Mouse (Mus musculus) heart, postnatal 0 days (tissue): ENCODE measurements at regions not wholly inside any gene's neighbourhood (a gene's known extent, or its start where the extent isn't known, plus 50 kb on each side); places are given as distances from the start of the nearest gene placed in this dataset. TPM values are rescaled to one million over a fixed set of nuclear protein-coding genes. Genes with fewer than 3 reads are reported as not detected.

Source experiments
- ATAC-seq: fragments of 200-750 bp; cut with Nextera tagmentation; 2 replicates; pipeline ENCODE4 v1.8.0; 2017; ENCODE audit warnings: low read depth, moderate number of reproducible peaks, moderate library complexity; ENCODE audit not compliant: insufficient read depth
- DNase-seq: peaks from one replicate; pipeline ENCODE4 v3.0.0-alpha.2; 2016; ENCODE audit warnings: low spot score
- H3K27ac ChIP-seq: fragments of 300-500 bp; sonication (generic); 2 replicates; pipeline ENCODE4 v1.5.1; 2014; ENCODE audit warnings: low read depth, mild to moderate bottlenecking
- H3K27me3 ChIP-seq: fragments of 300-500 bp; sonication (generic); 2 replicates; pipeline ENCODE4 v1.6.1; 2014; ENCODE audit warnings: low read length, mixed read lengths; ENCODE audit not compliant: control insufficient read depth, insufficient read depth
- H3K36me3 ChIP-seq: fragments of 300-500 bp; sonication (generic); replicated peaks from 2 replicates; pipeline ENCODE4 v1.6.1; 2014; ENCODE audit warnings: low read length, mixed read lengths; ENCODE audit not compliant: control insufficient read depth, insufficient read depth
- H3K4me1 ChIP-seq: fragments of 300-500 bp; sonication (generic); 2 replicates; pipeline ENCODE4 v1.6.1; 2014; ENCODE audit warnings: antibody characterized with exemption; ENCODE audit not compliant: control insufficient read depth, insufficient read depth
- H3K4me2 ChIP-seq: fragments of 300-500 bp; sonication (generic); 2 replicates; pipeline ENCODE4 v1.6.1; 2014; ENCODE audit warnings: low read depth, mild to moderate bottlenecking, low read length, moderate library complexity
- H3K4me3 ChIP-seq: fragments of 300-500 bp; sonication (generic); 2 replicates; pipeline ENCODE4 v1.5.1; 2014; ENCODE audit warnings: low read depth, low read length
- H3K9ac ChIP-seq: fragments of 300-500 bp; sonication (generic); replicated peaks from 2 replicates; pipeline ENCODE4 v1.6.1; 2014; ENCODE audit warnings: low read depth, low read length, mixed read lengths
- H3K9me3 ChIP-seq: fragments of 300-500 bp; sonication (generic); replicated peaks from 2 replicates; pipeline ENCODE4 v1.6.1; 2016; ENCODE audit warnings: low read length; ENCODE audit not compliant: control insufficient read depth
- CTCF ChIP-seq: IDR thresholded peaks from 2 replicates; pipeline ENCODE4 v1.5.1; 2016; ENCODE audit warnings: antibody characterized with exemption, control low read depth, low read depth
- EP300 ChIP-seq: IDR thresholded peaks from 2 replicates; pipeline ENCODE4 v1.6.1; 2016; ENCODE audit warnings: antibody characterized with exemption, low read depth
- microRNA-seq: library from miRNA; unstranded; fragments of <30 nt; microRNA quantifications from one replicate; pipeline ENCODE4, GENCODE M21; 2016

- H3K36me3 ChIP-seq, result no peaks in the 10 kb centered on the region
- no peaks in the 10 kb centered on the region for H3K4me1 ChIP-seq
- H3K9ac ChIP-seq, result no peak overlapping the region
- H3K4me3 ChIP-seq, result no peak overlapping the region
- TF ChIP-seq CTCF (no peak), EP300 (no peak)
- no peak overlapping the region for H3K27ac ChIP-seq
- no peaks in the 10 kb centered on the region for H3K9me3 ChIP-seq
- ATAC-seq (no peak), DNase-seq (no peak)
- no peak overlapping the region for H3K4me2 ChIP-seq
- no peaks in the 10 kb centered on the region for H3K27me3 ChIP-seq
Observed at GRCm38 (mm10) chr9:25896333-25896905, 415.1 kb downstream of the Eepd1 start.

Small RNAs in the stretch of these regions (microRNA-seq; reads per million reads assigned to microRNA genes)
- not detected for gene Gm26190
